Mouse (Mus musculus): ENCODE measurements around the gene Frmd4b.

DNA sequence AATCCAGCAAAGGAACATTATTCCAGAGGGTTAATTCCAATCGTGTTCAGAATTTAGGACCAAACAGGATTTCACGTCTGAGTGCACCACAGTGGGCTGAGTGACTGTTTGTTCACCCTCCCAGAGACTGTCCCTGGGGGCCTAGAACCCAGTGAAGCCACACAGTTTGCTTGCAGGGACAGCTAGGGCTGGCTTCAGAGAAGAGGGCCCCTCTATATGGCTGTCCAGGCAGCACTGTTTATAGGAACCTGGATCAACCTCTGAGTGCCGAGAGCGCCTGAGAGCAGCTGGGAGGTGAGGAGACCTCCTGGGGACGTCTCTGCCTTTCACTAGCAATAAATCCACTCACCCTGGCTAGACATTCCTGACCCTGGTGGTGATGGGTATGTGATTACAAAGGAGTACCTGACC lies 278.1 kb downstream of the Frmd4b start:
- TF ChIP-seq POLR2A (IDR thresholded peaks at IDR 0.05; ENCODE audit: low read depth, low read length) = no peak
- TF ChIP-seq CTCF (IDR thresholded peaks at IDR 0.05; ENCODE audit: extremely low read depth, insufficient read length, insufficient replicate concordance, low read depth, low read length) = no peak

Data from small intestine, adult 2 months (tissue).